In genomic region chr7:36896339-36896738, GRCm38 (mm10) we compare ENCODE assay signal across 12 mouse cellular contexts.
DNase-seq lines count a peak whose midpoint lies in the region; ATAC-seq lines count a peak whose summit lies in the region.
"Had no signal": no experiment of that assay in that cellular context is flagged by ENCODE, and none has a peak within 500 bp of the region (broad histone marks: within the 10 kb centered on the region; RNA-seq: fewer than 3 reads in every experiment).

No protein-coding gene starts in this region.

- no peak overlapping the region for H3K9ac ChIP-seq in forebrain, embryonic 14.5 days (ENCODE audit: low read length)
- H3K9ac ChIP-seq in hindbrain, embryonic 16.5 days (ENCODE audit: low read depth, low read length) = no peak overlapping the region
- no peak overlapping the region for H3K9ac ChIP-seq in neural tube, embryonic 13.5 days
- H3K9ac ChIP-seq: liver, embryonic 14.5 days had no signal

- no peak overlapping the region for H3K4me3 ChIP-seq in forebrain, embryonic 14.5 days (ENCODE audit: low read depth, low read length)
- H3K4me3 ChIP-seq in hindbrain, embryonic 16.5 days (ENCODE audit: low read length) = no peak overlapping the region
- H3K4me3 ChIP-seq in neural tube, embryonic 13.5 days = no peak overlapping the region
- H3K4me3 ChIP-seq: myocyte had no signal

- peaks cover 13% of the 10 kb centered on the region; the same call in 1 of the 2 replicates for H3K4me1 ChIP-seq in forebrain, embryonic 14.5 days (ENCODE audit: control insufficient read depth, insufficient read depth, low read length)
- peaks cover 15% of the 10 kb centered on the region for H3K4me1 ChIP-seq in hindbrain, embryonic 16.5 days (ENCODE audit: control insufficient read depth, insufficient read depth, low read depth, low read length)
- H3K4me1 ChIP-seq in neural tube, embryonic 13.5 days (replicated peaks) = peaks cover 47% of the 10 kb centered on the region

- no peaks in the 10 kb centered on the region for H3K9me3 ChIP-seq in forebrain, embryonic 14.5 days (replicated peaks; ENCODE audit: control insufficient read depth, low read length)
- H3K9me3 ChIP-seq in hindbrain, embryonic 16.5 days (ENCODE audit: control insufficient read depth, low read length) = no peaks in the 10 kb centered on the region
- no peaks in the 10 kb centered on the region for H3K9me3 ChIP-seq in neural tube, embryonic 13.5 days

- 55% methylated on average over 12 of the region's 12 CpGs for WGBS in forebrain, embryonic 14.5 days
- WGBS in hindbrain, embryonic 16.5 days = 34% methylated on average over 12 of the region's 12 CpGs
- WGBS in neural tube, embryonic 13.5 days = 37% methylated on average over 12 of the region's 12 CpGs

- H3K4me2 ChIP-seq in forebrain, embryonic 14.5 days (ENCODE audit: low read length) = no peak overlapping the region
- H3K4me2 ChIP-seq in hindbrain, embryonic 16.5 days (ENCODE audit: low read length) = peak overlapping the region; percentile 24; the same call in 1 of the 2 replicates
- no peak overlapping the region; the same call in 1 of the 2 replicates for H3K4me2 ChIP-seq in neural tube, embryonic 13.5 days

- peak; percentile 53 for DNase-seq in left cerebral cortex, postnatal 4 days
- DNase-seq in left cerebral cortex, postnatal 25 days (ENCODE audit: low spot score in 2 of 2) = no peak
- peak; percentile 67 for DNase-seq in forebrain, embryonic 14.5 days (ENCODE audit: low spot score)
- no peak for DNase-seq in kidney, adult 11 months
- DNase-seq: cerebellum, adult 11-12 months; heart, adult 18-20 months; spleen, adult 18-20 months had no signal

- no peak overlapping the region for H3K27ac ChIP-seq in forebrain, embryonic 14.5 days (ENCODE audit: low read depth, low read length)
- H3K27ac ChIP-seq in hindbrain, embryonic 16.5 days (ENCODE audit: low read depth, low read length) = no peak overlapping the region
- H3K27ac ChIP-seq in neural tube, embryonic 13.5 days (replicated peaks) = peak overlapping the region; percentile 76
- H3K27ac ChIP-seq: liver, embryonic 14.5 days had no signal

- H3K27me3 ChIP-seq in forebrain, embryonic 14.5 days (replicated peaks; ENCODE audit: control insufficient read depth, insufficient read depth, low read length) = no peaks in the 10 kb centered on the region
- H3K27me3 ChIP-seq in hindbrain, embryonic 16.5 days (replicated peaks; ENCODE audit: control insufficient read depth, insufficient read depth, low read length) = no peaks in the 10 kb centered on the region
- no peaks in the 10 kb centered on the region for H3K27me3 ChIP-seq in neural tube, embryonic 13.5 days

- peak; percentile 37; the same call in 1 of the 2 replicates for ATAC-seq in forebrain, embryonic 14.5 days
- peak; percentile 50; the same call in 1 of the 2 replicates for ATAC-seq in hindbrain, embryonic 16.5 days
- ATAC-seq in neural tube, embryonic 13.5 days (ENCODE audit: low read depth) = peak; percentile 69
- no peak for ATAC-seq in megakaryocyte progenitor cell, adult 5-6 weeks (replicated peaks; ENCODE audit: poor library complexity)

- intact Hi-C loops in left cerebral cortex, postnatal 4 days (cut with DNase I) = no loop called here
- intact Hi-C loops in left cerebral cortex, postnatal 25 days (cut with DNase I) = no loop called here

- H3K36me3 ChIP-seq in forebrain, embryonic 14.5 days (ENCODE audit: control insufficient read depth, insufficient read depth, low read length) = no peaks in the 10 kb centered on the region
- no peaks in the 10 kb centered on the region for H3K36me3 ChIP-seq in hindbrain, embryonic 16.5 days (ENCODE audit: control insufficient read depth, insufficient read depth, low read length)
- H3K36me3 ChIP-seq in neural tube, embryonic 13.5 days = no peaks in the 10 kb centered on the region

Comparison
In these comparisons a context has a peak if more than half of its experiments do, and no peak if none do; other contexts are left out.
1. DNase-seq: peak in left cerebral cortex, postnatal 4 days (single experiment) and forebrain, embryonic 14.5 days (single experiment); none in left cerebral cortex, postnatal 25 days (0 of 2) and kidney, adult 11 months (single experiment).